Mouse (Mus musculus) A20 (cell line): ENCODE measurements around the gene Lcp1.

Source experiments
- DNase-seq: peaks from one replicate; pipeline ENCODE4 v3.0.0-alpha.2; 2011; ENCODE audit warnings: low read depth, low spot score

Gene Lcp1

GRCm38 (mm10) chr14:75205363-75206051 is 74.6 kb downstream of the Lcp1 start:
- DNase-seq, result no peak

DNA sequence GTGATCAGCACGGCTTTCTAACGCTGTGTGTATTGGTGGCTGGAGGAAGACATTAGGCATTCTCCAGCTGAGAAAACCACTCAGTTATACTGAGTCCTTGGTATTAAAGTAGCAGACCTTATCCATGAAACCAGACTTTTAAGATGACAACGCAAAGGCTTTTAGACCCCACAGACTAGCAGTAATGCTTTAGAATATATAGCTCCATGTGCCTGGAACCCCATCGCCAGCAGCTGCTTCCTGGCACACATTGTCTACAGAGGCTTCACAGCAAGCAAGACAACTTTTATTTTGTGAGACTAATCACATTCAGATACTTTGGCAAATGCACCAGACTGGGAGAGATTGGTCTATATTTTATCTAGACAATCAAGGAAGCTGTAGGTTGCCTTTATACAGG is 75.4 kb downstream of the Lcp1 start:
- DNase-seq, result no peak

DNA sequence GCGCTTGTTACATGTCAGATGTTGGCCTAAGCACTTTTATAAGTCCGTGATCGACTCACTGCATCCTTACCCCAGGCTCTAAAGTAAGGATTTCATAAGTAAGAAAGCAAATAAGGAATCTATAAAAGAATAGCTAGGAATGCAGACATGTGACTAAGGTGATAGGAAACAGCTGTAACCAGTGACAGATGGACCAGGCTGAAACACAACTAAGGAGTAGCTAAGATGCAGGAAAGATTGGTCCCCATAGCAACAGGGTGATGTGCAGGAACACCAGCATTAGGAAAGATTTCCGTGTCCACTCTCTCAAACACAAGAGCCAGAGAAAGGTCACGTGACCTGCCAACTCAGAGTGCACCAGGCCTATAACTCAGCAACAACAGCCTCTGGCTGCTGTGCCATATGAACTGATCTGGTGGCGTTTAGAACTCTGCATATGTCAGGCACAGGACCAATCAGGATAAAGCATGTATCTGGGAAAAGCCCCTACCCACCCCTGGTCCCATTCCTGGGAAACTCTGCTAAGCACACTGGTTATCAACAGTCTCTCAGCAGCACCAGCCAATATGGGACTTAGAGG is 77.8 kb downstream of the Lcp1 start:
- no peak for DNase-seq

DNA sequence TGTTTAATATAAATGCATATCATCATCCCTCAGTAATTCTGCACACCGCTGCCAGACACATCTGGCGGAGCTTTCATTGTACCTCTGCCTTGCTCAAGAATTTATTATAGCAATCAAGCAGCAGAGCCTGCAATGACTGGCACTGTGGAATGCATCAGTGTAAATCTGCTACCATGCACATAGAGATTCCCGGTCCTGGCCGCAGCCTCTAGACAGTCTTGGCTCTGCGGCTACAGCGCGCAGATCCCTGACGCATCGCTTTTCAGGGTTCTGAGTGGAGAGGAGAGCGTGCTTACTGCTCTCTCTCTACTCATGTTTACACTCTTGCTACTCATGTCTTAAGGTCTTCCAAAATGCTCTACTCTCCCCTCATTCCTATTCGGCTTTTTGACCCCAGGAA is 82.9 kb downstream of the Lcp1 start:
- no peak for DNase-seq

DNA sequence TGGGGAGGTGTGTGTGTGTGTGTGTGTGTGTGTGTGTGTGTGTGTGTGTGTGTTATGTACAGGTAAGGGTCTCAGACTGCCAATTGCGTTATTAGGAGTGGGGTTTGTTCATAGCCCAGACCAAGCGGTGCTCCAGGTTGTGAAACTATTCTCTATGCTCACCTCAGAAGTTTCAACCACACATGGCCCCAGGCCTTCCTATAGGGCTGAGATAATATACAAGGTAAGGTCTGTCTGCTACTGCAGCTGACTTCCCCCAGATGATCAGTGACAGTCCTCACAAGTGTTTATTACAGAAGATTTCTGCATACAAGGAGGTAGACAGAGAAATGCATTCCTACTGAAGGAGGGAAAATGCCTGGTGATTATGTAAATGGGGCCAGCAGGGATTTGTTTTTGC is 87.9 kb downstream of the Lcp1 start:
- DNase-seq, result no peak

GRCm38 (mm10) chr14:75219250-75219913 is 88.5 kb downstream of the Lcp1 start:
- no peak for DNase-seq

DNA sequence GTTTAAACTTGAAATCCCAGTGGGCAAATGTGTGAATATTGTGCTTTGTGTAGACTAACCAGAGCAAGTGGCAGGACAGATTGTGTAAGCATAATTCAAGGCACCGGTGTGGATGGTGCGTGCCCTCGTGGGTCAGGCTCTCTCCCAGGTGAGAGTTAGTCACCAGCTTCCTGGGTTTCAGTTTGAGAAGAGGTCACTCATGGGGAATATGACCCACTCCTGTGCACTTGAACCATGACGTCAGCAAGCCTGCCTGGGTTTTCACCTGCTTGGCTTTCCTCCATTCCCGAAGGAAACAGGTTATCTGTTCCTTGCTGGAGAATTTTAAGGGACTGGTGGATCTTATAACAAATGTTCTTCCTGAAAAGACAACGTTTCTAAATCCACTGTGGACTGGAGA is 91.5 kb downstream of the Lcp1 start:
- no peak for DNase-seq

DNA sequence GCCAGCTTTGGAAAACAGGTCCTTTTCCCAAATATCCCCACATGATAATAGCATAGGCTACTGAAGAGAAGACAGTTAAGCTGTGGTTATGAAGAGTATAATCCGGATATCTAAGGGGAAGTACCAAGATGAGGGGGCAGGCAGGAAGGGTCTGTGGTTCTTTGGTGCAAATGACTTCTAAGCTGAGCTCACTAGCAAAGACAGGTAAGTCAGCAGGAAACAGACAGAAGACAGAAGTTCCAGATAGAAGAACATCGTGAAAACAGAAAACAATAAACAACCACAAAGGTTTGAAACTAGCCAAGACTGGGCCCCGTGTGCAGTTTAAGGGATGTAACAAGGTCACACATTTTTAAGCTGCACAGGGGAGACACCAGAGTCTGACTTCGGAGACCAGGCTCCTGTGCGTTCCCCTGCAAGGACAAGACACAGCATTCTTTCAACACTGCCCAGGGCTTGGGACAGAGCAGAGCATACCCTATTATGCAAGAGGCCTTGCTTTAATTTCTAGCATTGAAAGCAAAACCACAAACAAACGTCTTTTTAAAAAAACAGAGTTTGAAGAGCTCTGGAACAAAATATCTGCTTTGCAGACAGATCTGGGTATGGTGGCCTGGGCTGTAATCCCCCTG is 96.7 kb downstream of the Lcp1 start:
- DNase-seq, result no peak

DNA sequence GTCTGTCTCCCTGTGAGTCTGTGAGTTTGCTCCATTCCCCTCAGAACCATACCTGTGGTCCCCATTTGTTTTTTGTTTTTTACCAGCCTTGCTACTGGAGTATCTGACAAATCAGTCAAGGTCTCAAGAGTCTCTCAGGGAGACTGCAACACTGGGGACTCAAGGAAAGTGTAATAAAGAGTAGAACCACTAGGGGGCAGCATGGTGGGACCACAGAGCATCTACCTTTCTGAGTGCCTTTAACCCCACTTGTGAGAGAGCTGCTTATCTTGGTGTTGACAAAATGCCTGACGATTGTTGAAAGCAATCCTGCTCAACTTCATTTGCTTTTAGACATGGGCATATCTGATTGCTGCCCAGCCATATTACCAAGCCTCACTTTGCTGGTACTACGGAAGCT is 98.9 kb downstream of the Lcp1 start:
- peak; percentile 57 for DNase-seq

GRCm38 (mm10) chr14:75233070-75233469 is 102.2 kb downstream of the Lcp1 start:
- no peak for DNase-seq

DNA sequence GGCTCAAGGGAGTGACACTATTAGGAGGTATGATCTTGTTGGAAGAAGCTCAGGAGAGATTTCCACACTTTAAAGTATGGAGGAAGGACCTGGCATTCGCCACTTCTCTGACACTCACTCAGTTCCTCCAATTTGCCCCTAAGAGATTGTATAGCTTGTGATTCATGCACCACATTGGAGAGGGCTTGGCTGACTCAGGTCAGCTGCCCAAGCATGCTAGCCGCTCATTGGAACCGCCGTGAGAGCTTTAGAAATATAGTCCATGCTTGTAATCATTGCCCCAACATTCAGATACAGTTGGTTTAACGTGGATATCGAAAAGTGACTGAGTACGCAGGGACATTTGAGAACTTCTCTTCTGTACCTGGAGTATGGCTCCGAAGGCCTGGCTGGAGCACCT is 104.7 kb downstream of the Lcp1 start:
- DNase-seq, result no peak

- no peak for DNase-seq
Observed at GRCm38 (mm10) chr14:75235955-75236635, 105.2 kb downstream of the Lcp1 start.

- DNase-seq, result no peak
Observed at GRCm38 (mm10) chr14:75236636-75237003, 105.7 kb downstream of the Lcp1 start.

DNA sequence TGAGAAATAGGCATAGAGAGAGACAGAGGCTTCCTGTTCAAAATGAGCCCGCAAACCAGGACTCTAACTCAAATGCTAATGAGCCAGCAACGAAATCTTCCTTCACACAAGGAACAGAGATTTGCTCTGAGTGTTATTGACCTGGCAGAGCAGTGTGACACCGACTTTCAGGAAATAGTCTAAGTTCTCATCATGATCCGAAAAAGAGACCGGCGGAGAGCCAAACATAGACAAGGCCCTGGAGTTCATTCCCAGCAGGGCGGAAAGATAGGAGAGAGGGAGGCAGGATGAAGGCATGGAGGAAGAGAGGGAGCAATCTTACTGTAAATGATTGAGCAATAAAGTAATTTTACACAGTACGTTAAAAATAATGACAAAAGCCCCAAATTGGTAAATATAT is 106.2 kb downstream of the Lcp1 start:
- DNase-seq, result no peak

GRCm38 (mm10) chr14:75238054-75238692 is 107.3 kb downstream of the Lcp1 start:
- DNase-seq, result no peak

DNA sequence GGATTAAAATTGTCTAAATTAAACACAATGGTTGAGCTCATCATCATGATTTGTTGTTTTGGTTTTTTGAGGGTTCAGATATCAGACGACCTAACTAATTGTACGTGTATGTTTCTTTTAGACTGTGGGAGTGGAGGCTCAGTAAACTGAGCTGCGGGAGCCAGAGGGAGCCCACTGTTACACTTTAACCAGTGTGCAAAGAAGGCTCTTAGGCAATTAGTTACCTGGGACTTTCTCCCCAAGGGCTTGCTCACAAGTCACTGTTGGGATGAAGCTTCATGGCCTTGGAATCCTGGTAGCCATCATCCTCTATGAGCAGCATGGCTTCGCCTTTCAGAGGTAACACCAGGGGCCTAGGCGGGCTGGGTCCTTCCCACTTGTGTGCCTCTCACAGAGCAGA is 111.2 kb downstream of the Lcp1 start, which contains the start of gene Cpb2:
Gene Cpb2 (plus strand): TSS at position 201 of the 400 bp plus-strand sequence.
- DNase-seq, result no peak

GRCm38 (mm10) chr14:75246024-75247000 is 115.4 kb downstream of the Lcp1 start:
- no peak for DNase-seq

GRCm38 (mm10) chr14:75250432-75250831 is 119.5 kb downstream of the Lcp1 start:
- DNase-seq, result no peak

GRCm38 (mm10) chr14:75256521-75256920 is 125.6 kb downstream of the Lcp1 start:
- DNase-seq, result peak; percentile 40

GRCm38 (mm10) chr14:75269531-75269930 is 138.6 kb downstream of the Lcp1 start:
- DNase-seq, result no peak
